9 mouse cellular contexts compared by ENCODE assay signal in genomic region chr12:41566433-41566794, GRCm38 (mm10).
A peak's percentile ranks its signal among the peaks of the same experiment; 100 is the strongest.
DNase-seq lines count a peak whose midpoint lies in the region; ATAC-seq and TF ChIP-seq lines count a peak whose summit lies in the region.
"Had no signal": no experiment of that assay in that cellular context is flagged by ENCODE, and none has a peak within 500 bp of the region (broad histone marks: within the 10 kb centered on the region; RNA-seq: fewer than 3 reads in every experiment).

No protein-coding gene starts in this region.

- H3K4me2 ChIP-seq in heart, embryonic 11.5 days: peak overlapping the region; percentile 52
- H3K4me2 ChIP-seq in forebrain, postnatal 0 days (ENCODE audit: low read depth): 0 out of 2 replicates have a peak overlapping the region, but pooled peaks have one; percentile 13
- peak overlapping the region; percentile 42; the same call in 1 of the 2 replicates for H3K4me2 ChIP-seq in liver, embryonic 13.5 days

- no peak for TF ChIP-seq CTCF in heart, adult 2 months (IDR thresholded peaks at IDR 0.05)
- no peak for TF ChIP-seq CTCF in E14TG2a.4 (conservative IDR thresholded peaks at IDR 0.05; ENCODE audit: low read length)
- no peak for TF ChIP-seq CTCF in forebrain, postnatal 0 days (IDR thresholded peaks at IDR 0.05; ENCODE audit: low read depth)

- no peaks in the 10 kb centered on the region for H3K36me3 ChIP-seq in heart, embryonic 11.5 days (ENCODE audit: control insufficient read depth, insufficient read depth, low read length)
- no peaks in the 10 kb centered on the region for H3K36me3 ChIP-seq in heart, adult 2 months (ENCODE audit: control insufficient read depth, insufficient read depth, low read length)
- no peaks in the 10 kb centered on the region for H3K36me3 ChIP-seq in E14TG2a.4 (ENCODE audit: insufficient read depth, low read length)
- H3K36me3 ChIP-seq in forebrain, postnatal 0 days (ENCODE audit: insufficient read depth): no peaks in the 10 kb centered on the region
- H3K36me3 ChIP-seq in liver, embryonic 13.5 days: no peaks in the 10 kb centered on the region

- no peak for TF ChIP-seq POLR2A in heart, adult 2 months (IDR thresholded peaks at IDR 0.05; ENCODE audit: insufficient read depth, low read depth, low read length)

- no peak overlapping the region for H3K4me3 ChIP-seq in heart, embryonic 11.5 days (ENCODE audit: low read depth, low read length)
- H3K4me3 ChIP-seq in heart, adult 2 months: no peak overlapping the region
- H3K4me3 ChIP-seq in E14TG2a.4 (replicated peaks; ENCODE audit: low read length): peak overlapping the region; percentile 46
- H3K4me3 ChIP-seq in forebrain, postnatal 0 days (ENCODE audit: low read depth, low read length): no peak overlapping the region
- no peak overlapping the region for H3K4me3 ChIP-seq in liver, embryonic 13.5 days (replicated peaks)

- no peaks in the 10 kb centered on the region for H3K27me3 ChIP-seq in heart, embryonic 11.5 days (ENCODE audit: control insufficient read depth, insufficient read depth, low read length)
- no peaks in the 10 kb centered on the region for H3K27me3 ChIP-seq in heart, adult 2 months (ENCODE audit: control insufficient read depth, insufficient read depth, low read length)
- no peaks in the 10 kb centered on the region for H3K27me3 ChIP-seq in E14TG2a.4 (ENCODE audit: insufficient read depth, low read length)
- H3K27me3 ChIP-seq in forebrain, postnatal 0 days (ENCODE audit: insufficient read depth, low read length): no peaks in the 10 kb centered on the region
- no peaks in the 10 kb centered on the region for H3K27me3 ChIP-seq in liver, embryonic 13.5 days

- no peak for DNase-seq in heart, adult 2 months
- no peak for DNase-seq in forebrain, postnatal 0 days
- no peak for DNase-seq in liver, embryonic 13.5 days
- DNase-seq in ovary, adult 18-20 months (ENCODE audit: low spot score): no peak
- DNase-seq in adrenal gland, postnatal 10 days: no peak
- no peak for DNase-seq in adrenal gland, adult (ENCODE audit: inconsistent age in 2 of 2, low spot score in 1 of 2)
- DNase-seq: right cerebral cortex, postnatal 25 days had no signal

- 0 out of 2 replicates have a peak overlapping the region, but pooled peaks have one; percentile 15 for H3K27ac ChIP-seq in heart, embryonic 11.5 days (ENCODE audit: low read depth, low read length)
- no peak overlapping the region for H3K27ac ChIP-seq in heart, adult 2 months
- no peak overlapping the region for H3K27ac ChIP-seq in forebrain, postnatal 0 days (ENCODE audit: low read depth, low read length)
- H3K27ac ChIP-seq in liver, embryonic 13.5 days: no peak overlapping the region

- no peaks in the 10 kb centered on the region for H3K9me3 ChIP-seq in heart, embryonic 11.5 days (replicated peaks; ENCODE audit: control insufficient read depth, low read length)
- no peaks in the 10 kb centered on the region for H3K9me3 ChIP-seq in E14TG2a.4 (ENCODE audit: low read length)
- H3K9me3 ChIP-seq in forebrain, postnatal 0 days (ENCODE audit: low read length): no peaks in the 10 kb centered on the region
- H3K9me3 ChIP-seq in liver, embryonic 13.5 days (replicated peaks): no peaks in the 10 kb centered on the region

- H3K79me2 ChIP-seq in heart, adult 2 months (replicated peaks; ENCODE audit: control insufficient read depth, insufficient read depth, low read length): no peaks in the 10 kb centered on the region

- ATAC-seq in heart, embryonic 11.5 days (replicated peaks; ENCODE audit: insufficient number of reproducible peaks, low FRiP score, low TSS enrichment): peak; percentile 49; the same call in 1 of the 2 replicates
- ATAC-seq in forebrain, postnatal 0 days: 0 out of 2 replicates have a peak, but pooled peaks have one; percentile 2
- no peak; the same call in 1 of the 2 replicates for ATAC-seq in liver, embryonic 13.5 days (ENCODE audit: low read depth)

- whole genome bisulfite sequencing in heart, embryonic 11.5 days (ENCODE audit: insufficient replicate concordance): 33% methylated on average over 1 of the region's 1 CpGs
- 49% methylated on average over 1 of the region's 1 CpGs for WGBS in heart, adult 2 months
- WGBS in forebrain, postnatal 0 days: 19% methylated on average over 1 of the region's 1 CpGs
- WGBS in liver, embryonic 13.5 days (ENCODE audit: insufficient replicate concordance): 42% methylated on average over 1 of the region's 1 CpGs

- no peaks in the 10 kb centered on the region for H3K4me1 ChIP-seq in heart, embryonic 11.5 days (ENCODE audit: control insufficient read depth, insufficient read depth, low read length)
- no peaks in the 10 kb centered on the region for H3K4me1 ChIP-seq in heart, adult 2 months (ENCODE audit: control insufficient read depth, insufficient read depth, low read length)
- H3K4me1 ChIP-seq in E14TG2a.4 (replicated peaks; ENCODE audit: low read depth, low read length): peaks cover 35% of the 10 kb centered on the region
- H3K4me1 ChIP-seq in forebrain, postnatal 0 days (ENCODE audit: insufficient read depth): no peaks in the 10 kb centered on the region
- no peaks in the 10 kb centered on the region; the same call in 1 of the 2 replicates for H3K4me1 ChIP-seq in liver, embryonic 13.5 days (replicated peaks)

- intact Hi-C loops in heart, adult 2 months (cut with DNase I): no loop called here

- H3K9ac ChIP-seq in heart, embryonic 11.5 days (ENCODE audit: low read depth, low read length): peak overlapping the region; percentile 62; the same call in 1 of the 2 replicates
- no peak overlapping the region for H3K9ac ChIP-seq in heart, adult 2 months (ENCODE audit: low read depth, low read length)
- H3K9ac ChIP-seq in forebrain, postnatal 0 days: no peak overlapping the region
- H3K9ac ChIP-seq in liver, embryonic 13.5 days: no peak overlapping the region

- no peak for TF ChIP-seq EP300 in heart, adult 2 months (IDR thresholded peaks at IDR 0.05; ENCODE audit: insufficient read depth, low read depth, low read length)
